Mouse (Mus musculus) adrenal gland, postnatal 4 days (tissue): ENCODE data around the gene Syt10. TPM values are rescaled to one million over a fixed set of nuclear protein-coding genes. Genes with fewer than 3 reads are reported as not detected.
"Not testable (repeated sequence)": the region's sequence is repeated elsewhere in the genome, so short reads cannot be mapped to it uniquely, and the experiment has no call there.

Source experiments
- DNase-seq, 2 experiments: peaks; one replicate each; pipeline ENCODE4 v3.0.0; 2021 to 2022; ENCODE audit warnings: low spot score in 2 of 2, mixed read lengths in 2 of 2
- long read RNA-seq, 2 experiments: library from polyadenylated mRNA; stranded (forward); transcript quantifications; one replicate each; pipeline ENCODE4 v2.0.0; 2021
- microRNA-seq: library from miRNA; unstranded; fragments of <30 nt; microRNA quantifications from one replicate; pipeline ENCODE4 v1.2.0, GENCODE M21; 2021
- total RNA-seq, 2 experiments: library from RNA; stranded (reverse); gene quantifications; 2 replicates each; pipeline ENCODE4 v1.2.3; 2021

The Syt10 gene
- total RNA-seq = under 1 TPM; 0.17 TPM
- long read RNA-seq, experiment 1 = 0 reads
- long read RNA-seq, experiment 2 = 0 reads

GRCm38 (mm10) chr15:89841364-89842017 is at the start of gene Syt10:
Gene Syt10 (minus strand): TSS chr15:89841860.
- no peak for DNase-seq

- no peak for DNase-seq
These were observed 42.1 kb upstream of the Syt10 start for GRCm38 (mm10) chr15:89883799-89884198.

GRCm38 (mm10) chr15:89878981-89879380 is 37.3 kb upstream of the Syt10 start:
- DNase-seq = no peak

- no peak for DNase-seq
These were observed 25.6 kb downstream of the Syt10 start for GRCm38 (mm10) chr15:89816098-89816497.

- DNase-seq = no peak
These were observed 37.2 kb downstream of the Syt10 start for GRCm38 (mm10) chr15:89804478-89804877.

- no peak for DNase-seq
These were observed 61.7 kb downstream of the Syt10 start for GRCm38 (mm10) chr15:89779928-89780327.

- not testable (repeated sequence) for DNase-seq
These were observed 75.6 kb downstream of the Syt10 start for GRCm38 (mm10) chr15:89766016-89766415.

GRCm38 (mm10) chr15:89733611-89734010 is 108.0 kb downstream of the Syt10 start:
- DNase-seq = no peak

Small RNA genes lying within 50 kb of the gene (microRNA-seq; reads per million reads assigned to microRNA genes)
- not detected for gene Gm24643

Other genes starting within 250 kb of the Syt10 start
- 10 to 100 TPM; 17.3 to 18.3 TPM for gene Rabl2, start 249.9 kb downstream of the Syt10 start, total RNA-seq